Mouse (Mus musculus): ENCODE results near the gene Usf1.
A peak's percentile ranks its signal among the peaks of the same experiment; 100 is the strongest.

Gene Usf1

GRCm38 (mm10) chr1:171419291-171419882 lies 8.3 kb downstream of the Usf1 start:
- no peak for DNase-seq

- DNase-seq = no peak
Observed at GRCm38 (mm10) chr1:171419905-171420304, 8.8 kb downstream of the Usf1 start.

- peak; percentile 30 for DNase-seq
Observed at GRCm38 (mm10) chr1:171422504-171423095, 11.5 kb downstream of the Usf1 start.

- no peak for DNase-seq
Observed at GRCm38 (mm10) chr1:171424638-171425037, 13.5 kb downstream of the Usf1 start.

GRCm38 (mm10) chr1:171425126-171425525 lies 14.0 kb downstream of the Usf1 start:
- peak; percentile 46 for DNase-seq

GRCm38 (mm10) chr1:171432158-171432557 lies 21.0 kb downstream of the Usf1 start:
- DNase-seq = no peak

- DNase-seq = no peak
Observed at GRCm38 (mm10) chr1:171435288-171435814, 24.2 kb downstream of the Usf1 start.

GRCm38 (mm10) chr1:171435974-171436373 lies 24.9 kb downstream of the Usf1 start:
- no peak for DNase-seq

- DNase-seq = peak; percentile 94
Observed at GRCm38 (mm10) chr1:171437264-171438013, 26.3 kb downstream of the Usf1 start, which contains the start of gene F11r. TSS of gene F11r (plus strand) at chr1:171437535.

GRCm38 (mm10) chr1:171438014-171438670 lies 27.0 kb downstream of the Usf1 start:
- DNase-seq = peak; percentile 37

GRCm38 (mm10) chr1:171439072-171439471 lies 28.0 kb downstream of the Usf1 start:
- DNase-seq = peak; percentile 60

GRCm38 (mm10) chr1:171440025-171440725 lies 29.1 kb downstream of the Usf1 start:
- peak; percentile 86 for DNase-seq

- DNase-seq = peak; percentile 62
Observed at GRCm38 (mm10) chr1:171441466-171442412, 30.6 kb downstream of the Usf1 start.

- peak; percentile 50 for DNase-seq
Observed at GRCm38 (mm10) chr1:171442413-171442760, 31.3 kb downstream of the Usf1 start.

- no peak for DNase-seq
Observed at GRCm38 (mm10) chr1:171445050-171445449, 33.9 kb downstream of the Usf1 start.

- no peak for DNase-seq
Observed at GRCm38 (mm10) chr1:171446854-171447253, 35.7 kb downstream of the Usf1 start.

- DNase-seq = no peak
Observed at GRCm38 (mm10) chr1:171447692-171448091, 36.6 kb downstream of the Usf1 start.

- DNase-seq = no peak
Observed at GRCm38 (mm10) chr1:171450062-171450461, 38.9 kb downstream of the Usf1 start.

- DNase-seq = no peak
Observed at GRCm38 (mm10) chr1:171451001-171451400, 39.9 kb downstream of the Usf1 start.

- DNase-seq = no peak
Observed at GRCm38 (mm10) chr1:171452522-171452921, 41.4 kb downstream of the Usf1 start.

GRCm38 (mm10) chr1:171452923-171453322 lies 41.8 kb downstream of the Usf1 start:
- peak; percentile 47 for DNase-seq

Data from lung, postnatal 10 days (tissue).